Mouse (Mus musculus): Measurements from ENCODE around the gene Aif1. TPM values are rescaled to one million over a fixed set of nuclear protein-coding genes. Genes with fewer than 3 reads are reported as not detected.
"Not testable (repeated sequence)": the region's sequence is repeated elsewhere in the genome, so short reads cannot be mapped to it uniquely, and the experiment has no call there.

Aif1 gene
- total RNA-seq, 2 experiments from 2014 or later: 0.71 to 0.90 TPM

GRCm38 (mm10) chr17:35125578-35125977 lies 50.3 kb downstream of the Aif1 start:
- intact Hi-C loops (cut with DNase I; ENCODE audit: low total_unique reads): no loop called here
- no peak for DNase-seq

GRCm38 (mm10) chr17:35125081-35125480 lies 50.8 kb downstream of the Aif1 start:
- intact Hi-C loops (cut with DNase I; ENCODE audit: low total_unique reads): no loop called here
- DNase-seq: no peak

- intact Hi-C loops (cut with DNase I; ENCODE audit: low total_unique reads); DNase-seq: not testable (repeated sequence)
These were observed 51.5 kb downstream of the Aif1 start for GRCm38 (mm10) chr17:35124261-35124896.

GRCm38 (mm10) chr17:35123287-35123686 lies 52.6 kb downstream of the Aif1 start:
- DNase-seq; intact Hi-C loops (cut with DNase I; ENCODE audit: low total_unique reads): not testable (repeated sequence)

GRCm38 (mm10) chr17:35121871-35122303 lies 54.0 kb downstream of the Aif1 start, which contains the start of gene Csnk2b:
Gene Csnk2b (minus strand): TSS chr17:35122053.
- DNase-seq: peak; percentile 52

GRCm38 (mm10) chr17:35121143-35121799 lies 54.6 kb downstream of the Aif1 start, which contains the start of gene Gpank1:
Gene Gpank1 (plus strand): TSS chr17:35121455.
- intact Hi-C loops (cut with DNase I; ENCODE audit: low total_unique reads): no loop called here
- peak; percentile 99 for DNase-seq

More at GRCm38 (mm10) chr17:35121871-35122303, 54.0 kb downstream of the Aif1 start, which contains the start of gene Csnk2b:
- intact Hi-C loops (cut with DNase I; ENCODE audit: low total_unique reads): no loop called here

Small RNA genes within 50 kb of the gene (microRNA-seq; reads per million reads assigned to microRNA genes)
- gene Mir6973a (0 reads per million in 2 experiments), gene Mir6974 (0 to 0.32 reads per million in 2 experiments)

Other genes starting within 250 kb of the Aif1 start
- 1 to 10 TPM; 8.0 to 8.3 TPM for gene Neu1, start 244.8 kb downstream of the Aif1 start, total RNA-seq (2021)
- gene Hspa1b, start 216.8 kb downstream of the Aif1 start, total RNA-seq (2021): 1 to 10 TPM; 2.6 to 5.9 TPM
- not detected for gene Gm20481, start 206.2 kb downstream of the Aif1 start, total RNA-seq (2021)
- gene Hspa1a, start 203.9 kb downstream of the Aif1 start, total RNA-seq (2021): 1 to 10 TPM; 3.8 to 6.8 TPM
- gene Hspa1l, start 203.4 kb downstream of the Aif1 start, total RNA-seq (2021): 10 to 100 TPM; 11.6 to 14.8 TPM
- gene Lsm2, start 194.2 kb downstream of the Aif1 start, total RNA-seq (2021): 10 to 100 TPM; 19.5 to 20.1 TPM
- 10 to 100 TPM; 26.8 to 29.2 TPM for gene Vars, start 175.1 kb downstream of the Aif1 start, total RNA-seq (2021)
- gene Vwa7, start 159.5 kb downstream of the Aif1 start, total RNA-seq (2021): 1 to 10 TPM; 3.7 to 3.9 TPM
- 1 to 10 TPM in 1 of 2 experiments, under 1 TPM in 1; 0.38 to 1.5 TPM for gene Sapcd1, start 148.1 kb downstream of the Aif1 start, total RNA-seq (2021)
- gene Msh5, start 129.3 kb downstream of the Aif1 start, total RNA-seq (2021): under 1 TPM; 0.84 to 0.94 TPM
- 10 to 100 TPM; 28.3 to 32.5 TPM for gene Clic1, start 126.1 kb downstream of the Aif1 start, total RNA-seq (2021)
- gene Ddah2, start 117.0 kb downstream of the Aif1 start, total RNA-seq (2021): 10 to 100 TPM; 23.4 to 32.2 TPM
- gene Ly6g6c, start 110.7 kb downstream of the Aif1 start, total RNA-seq (2021): not detected
- gene Mpig6b, start 109.9 kb downstream of the Aif1 start, total RNA-seq (2021): not detected
- not detected for gene Ly6g6e, start 99.2 kb downstream of the Aif1 start, total RNA-seq (2021)
- under 1 TPM; 0.64 TPM for gene Ly6g6d, start 98.0 kb downstream of the Aif1 start, total RNA-seq (2021)
- gene Ly6g6f, start 90.5 kb downstream of the Aif1 start, total RNA-seq (2021): not detected
- gene Abhd16a, start 86.8 kb downstream of the Aif1 start, total RNA-seq (2021): 10 to 100 TPM; 52.8 to 58.5 TPM
- not detected for gene Ly6g5c, start 67.8 kb downstream of the Aif1 start, total RNA-seq (2021)
- under 1 TPM; 0.27 to 0.37 TPM for gene Ly6g5b, start 60.6 kb downstream of the Aif1 start, total RNA-seq (2021)
- gene Gpank1, start 54.6 kb downstream of the Aif1 start, total RNA-seq (2021): 1 to 10 TPM; 7.0 to 7.9 TPM
- 100 to 1,000 TPM; 156 to 166 TPM for gene Csnk2b, start 54.0 kb downstream of the Aif1 start, total RNA-seq (2021)
- 10 to 100 TPM; 14.4 to 16.1 TPM for gene D17H6S53E, start 49.7 kb downstream of the Aif1 start, total RNA-seq (2021)
- gene Apom, start 44.0 kb downstream of the Aif1 start, total RNA-seq (2021): not detected
- gene Bag6, start 40.9 kb downstream of the Aif1 start, total RNA-seq (2021): 100 to 1,000 TPM; 193 to 200 TPM
- gene Prrc2a, start 11.2 kb downstream of the Aif1 start, total RNA-seq (2021): 100 to 1,000 TPM; 102 to 118 TPM
- 1 to 10 TPM; 1.5 to 2.8 TPM for gene Lst1, start 12.4 kb upstream of the Aif1 start, total RNA-seq (2021)
- under 1 TPM in 1 of 2 experiments, not detected in 1; 0.31 TPM for gene Ltb, start 18.4 kb upstream of the Aif1 start, total RNA-seq (2021)
- gene Tnf, start 25.9 kb upstream of the Aif1 start, total RNA-seq (2021): under 1 TPM; 0.24 to 0.68 TPM
- gene Lta, start 29.3 kb upstream of the Aif1 start, total RNA-seq (2021): under 1 TPM; 0.42 to 0.78 TPM
- not detected for gene Gm16181, start 44.8 kb upstream of the Aif1 start, total RNA-seq (2021)
- gene Atp6v1g2, start 57.6 kb upstream of the Aif1 start, total RNA-seq (2021): 1 to 10 TPM; 2.3 to 2.7 TPM
- 1 to 10 TPM; 7.6 to 7.9 TPM for gene Nfkbil1, start 59.7 kb upstream of the Aif1 start, total RNA-seq (2021)
- 100 to 1,000 TPM in 1 of 2 experiments, 10 to 100 TPM in 1; 85.3 to 103 TPM for gene Ddx39b, start 65.7 kb upstream of the Aif1 start, total RNA-seq (2021)
- gene H2-D1, start 86.7 kb upstream of the Aif1 start, total RNA-seq (2021): 10 to 100 TPM; 34.3 to 40.7 TPM
- gene H2-Q1, start 144.3 kb upstream of the Aif1 start, total RNA-seq (2021): under 1 TPM; 0.18 to 0.47 TPM
- gene H2-Q2, start 166.2 kb upstream of the Aif1 start, total RNA-seq (2021): under 1 TPM; 0.33 to 0.58 TPM
- gene H2-Q4, start 203.5 kb upstream of the Aif1 start, total RNA-seq (2021): 1 to 10 TPM; 3.0 to 4.1 TPM
- gene H2-Q6, start 248.8 kb upstream of the Aif1 start, total RNA-seq (2021): under 1 TPM in 1 of 2 experiments, not detected in 1; 0.10 TPM

All from gastrocnemius, postnatal 14 days (tissue).